Mouse (Mus musculus) CH12.LX (cell line): ENCODE results near the gene Cox6b2. TPM values are rescaled to one million over a fixed set of nuclear protein-coding genes. Genes with fewer than 3 reads are reported as not detected.

Experiments
- DNase-seq: peaks from one replicate; pipeline ENCODE4 v3.0.0-alpha.2; 2013; ENCODE audit errors: extremely low read depth
- H3K27ac ChIP-seq: 2 replicates; pipeline ENCODE4 v1.5.1; 2012; ENCODE audit warnings: low read depth, mild to moderate bottlenecking, control low read depth, moderate library complexity; ENCODE audit not compliant: insufficient read depth
- H3K27me3 ChIP-seq: replicated peaks from 2 replicates; pipeline ENCODE3; 2012; ENCODE audit warnings: inconsistent platforms
- H3K36me3 ChIP-seq, 2 experiments: replicated peaks in 1 of 2; 2 replicates each; pipeline versions ENCODE3 to v1.6.1; 2012; ENCODE audit warnings: inconsistent platforms in 1 of 2, low read length in 1 of 2, mild to moderate bottlenecking in 1 of 2, mixed read lengths in 1 of 2, moderate library complexity in 1 of 2; ENCODE audit not compliant: control insufficient read depth in 1 of 2, insufficient read depth in 1 of 2
- H3K4me1 ChIP-seq, 2 experiments: 2 replicates each; pipeline ENCODE4 v1.6.1; 2012; ENCODE audit warnings: inconsistent platforms in 1 of 2, moderate library complexity in 1 of 2; ENCODE audit not compliant: insufficient read depth in 2 of 2, control insufficient read depth in 1 of 2
- H3K4me2 ChIP-seq: 2 replicates; pipeline ENCODE4 v1.6.1; 2012; ENCODE audit warnings: low read depth, mild to moderate bottlenecking, control low read depth; ENCODE audit not compliant: poor library complexity, insufficient read depth, severe bottlenecking
- H3K4me3 ChIP-seq, 3 experiments: fragments of 150-350 bp in 1 of 3; sonication (generic) in 1 of 3; replicated peaks in 1 of 3; 2 replicates each; pipeline versions ENCODE3 to v1.5.1; 2011 to 2012; ENCODE audit warnings: low read depth in 2 of 3, low read length in 2 of 3, mild to moderate bottlenecking in 2 of 3, moderate library complexity in 2 of 3, control low read depth in 1 of 3, improper control_type of control experiment in 1 of 3, inconsistent platforms in 1 of 3, mixed read lengths in 1 of 3; ENCODE audit not compliant: poor library complexity in 1 of 3
- H3K79me2 ChIP-seq: replicated peaks from 2 replicates; pipeline ENCODE4 v1.6.1; 2012; ENCODE audit warnings: mild to moderate bottlenecking, moderate library complexity; ENCODE audit not compliant: control insufficient read depth, poor library complexity, insufficient read depth, severe bottlenecking; ENCODE audit errors: extremely low read depth
- H3K9ac ChIP-seq: 2 replicates; pipeline ENCODE4 v1.6.1; 2012; ENCODE audit warnings: low read depth, mild to moderate bottlenecking, control low read depth, moderate library complexity; ENCODE audit not compliant: insufficient read depth
- H3K9me3 ChIP-seq: replicated peaks from 2 replicates; pipeline ENCODE3; 2012; ENCODE audit warnings: low read length, inconsistent platforms, mixed read lengths
- BHLHE40 ChIP-seq: IDR thresholded peaks from 2 replicates; pipeline ENCODE4 v1.6.1; 2011; ENCODE audit warnings: mild to moderate bottlenecking, low read depth, low read length, improper control_type of control experiment
- CHD1 ChIP-seq: IDR thresholded peaks from 2 replicates; pipeline ENCODE4 v1.6.1; 2012; ENCODE audit warnings: low read depth, low read length, improper control_type of control experiment, inconsistent platforms
- CHD2 ChIP-seq: IDR thresholded peaks from 2 replicates; pipeline ENCODE4 v1.6.1; 2011; ENCODE audit warnings: low read length, improper control_type of control experiment
- CTCF ChIP-seq, 2 experiments: IDR thresholded peaks in 1 of 2; conservative IDR thresholded peaks in 1 of 2; 2 replicates each; pipeline ENCODE4 v1.5.1; 2011 to 2012; ENCODE audit warnings: low read depth in 2 of 2, low read length in 2 of 2, improper control_type of control experiment in 1 of 2, inconsistent platforms in 1 of 2, mild to moderate bottlenecking in 1 of 2, moderate library complexity in 1 of 2
- GABPA ChIP-seq: IDR thresholded peaks from 2 replicates; pipeline ENCODE4 v1.6.1; 2012; ENCODE audit warnings: low read depth, low read length, improper control_type of control experiment, inconsistent platforms; ENCODE audit not compliant: insufficient replicate concordance
- HCFC1 ChIP-seq: IDR thresholded peaks from 2 replicates; pipeline ENCODE4 v1.6.1; 2012; ENCODE audit warnings: low read depth, mild to moderate bottlenecking, inconsistent platforms, low read length, improper control_type of control experiment
- MAZ ChIP-seq: IDR thresholded peaks from 2 replicates; pipeline ENCODE4 v1.6.1; 2012; ENCODE audit warnings: low read depth, mild to moderate bottlenecking, inconsistent platforms, low read length, improper control_type of control experiment, moderate library complexity
- MEF2A ChIP-seq: IDR thresholded peaks from 2 replicates; pipeline ENCODE4 v1.6.1; 2014; ENCODE audit warnings: low read depth, mild to moderate bottlenecking, inconsistent platforms, low read length, improper control_type of control experiment, borderline replicate concordance
- MXI1 ChIP-seq: IDR thresholded peaks from 2 replicates; pipeline ENCODE4 v1.6.1; 2011; ENCODE audit warnings: mild to moderate bottlenecking, low read depth, low read length, improper control_type of control experiment
- MYC ChIP-seq: IDR thresholded peaks from 2 replicates; pipeline ENCODE4 v1.6.1; 2011; ENCODE audit warnings: low read depth, mild to moderate bottlenecking, improper control_type of control experiment, low read length
- NELFE ChIP-seq: IDR thresholded peaks from 2 replicates; pipeline ENCODE4 v1.6.1; 2011; ENCODE audit warnings: low read depth, low read length, improper control_type of control experiment
- NRF1 ChIP-seq: IDR thresholded peaks from 2 replicates; pipeline ENCODE4 v1.6.1; 2014; ENCODE audit warnings: low read depth, mild to moderate bottlenecking, inconsistent platforms, low read length, improper control_type of control experiment, moderate library complexity
- PAX5 ChIP-seq: IDR thresholded peaks from 2 replicates; pipeline ENCODE4 v1.6.1; 2012; ENCODE audit warnings: low read length, inconsistent platforms, mixed read lengths
- POLR2AphosphoS2 ChIP-seq: IDR thresholded peaks from 2 replicates; pipeline ENCODE4 v1.6.1; 2011; ENCODE audit warnings: low read depth, low read length, improper control_type of control experiment
- RAD21 ChIP-seq: IDR thresholded peaks from 2 replicates; pipeline ENCODE4 v1.6.1; 2011; ENCODE audit warnings: low read depth, mild to moderate bottlenecking, low read length, improper control_type of control experiment, moderate library complexity
- RCOR1 ChIP-seq: conservative IDR thresholded peaks from 2 replicates; pipeline ENCODE4 v1.6.1; 2012; ENCODE audit warnings: low read depth, mild to moderate bottlenecking, inconsistent platforms, low read length, improper control_type of control experiment
- SIN3A ChIP-seq: IDR thresholded peaks from 2 replicates; pipeline ENCODE4 v1.6.1; 2012; ENCODE audit warnings: low read length, improper control_type of control experiment, inconsistent platforms
- TCF12 ChIP-seq: IDR thresholded peaks from 2 replicates; pipeline ENCODE4 v1.6.1; 2014; ENCODE audit warnings: low read depth, mild to moderate bottlenecking, inconsistent platforms, low read length, improper control_type of control experiment
- UBTF ChIP-seq: IDR thresholded peaks from 2 replicates; pipeline ENCODE4 v1.6.1; 2012; ENCODE audit warnings: low read depth, mild to moderate bottlenecking, inconsistent platforms, low read length, improper control_type of control experiment, moderate library complexity
- USF2 ChIP-seq: conservative IDR thresholded peaks from 2 replicates; pipeline ENCODE4 v1.6.1; 2011; ENCODE audit warnings: low read depth, low read length, improper control_type of control experiment
- ZC3H11A ChIP-seq: IDR thresholded peaks from 2 replicates; pipeline ENCODE4 v1.6.1; 2012; ENCODE audit warnings: low read depth, mild to moderate bottlenecking, inconsistent platforms, low read length, improper control_type of control experiment
- ZMIZ1 ChIP-seq: IDR thresholded peaks from 2 replicates; pipeline ENCODE4 v1.6.1; 2012; ENCODE audit warnings: low read depth, mild to moderate bottlenecking, inconsistent platforms, low read length, improper control_type of control experiment
- ZNF384 ChIP-seq: IDR thresholded peaks from 2 replicates; pipeline ENCODE4 v1.6.1; 2012; ENCODE audit warnings: low read depth, low read length, improper control_type of control experiment, inconsistent platforms
- dilution Hi-C: fragments of 300-500 bp; cut with MboI; formaldehyde crosslinking; loops from 2 replicates; pipeline ENCODE4 v1.14.3; 2020; ENCODE audit warnings: low sequenced_read_pairs; ENCODE audit not compliant: extremely low pct_unique_long_range_greater_than_20kb, extremely low pct_ligation_motif_present
- in situ Hi-C: fragments of 300-500 bp; cut with MboI; formaldehyde crosslinking; loops from 3 replicates; pipeline ENCODE4 v1.14.3; 2019; ENCODE audit warnings: low sequenced_read_pairs, low pct_ligation_motif_present, low pct_unique_long_range_greater_than_20kb, mixed read lengths
- polyA plus RNA-seq: library from polyadenylated mRNA; unstranded; fragments of >175 nt; gene quantifications from 2 replicates; pipeline ENCODE4 v1.2.1, GENCODE M21; 2012; ENCODE audit warnings: low read depth; ENCODE audit not compliant: insufficient read length
- total RNA-seq, 2 experiments: library from RNA; depleted of rRNA; stranded (reverse); fragments of 300-350 nt in 1 of 2; fragments of >200 nt in 1 of 2; gene quantifications; 2 replicates each; pipeline ENCODE4 v1.2.3; 2012 to 2014

Cox6b2 gene
- total and polyA plus RNA-seq, 3 experiments, result not detected

- dilution Hi-C loops, result no loop called here
Observed at GRCm38 (mm10) chr7:4776131-4776530, 23.2 kb upstream of the Cox6b2 start.

GRCm38 (mm10) chr7:4771202-4771601 is 18.3 kb upstream of the Cox6b2 start, which contains the start of gene Fam71e2:
Gene Fam71e2, minus strand, starts transcription at chr7:4771302.
- dilution Hi-C loops, result no loop called here
- H3K27ac ChIP-seq, result no peak within 1 kb of the TSS
- no peak within 1 kb of the TSS for H3K4me2 ChIP-seq
- peaks cover 13% of the 10 kb centered on the region for H3K27me3 ChIP-seq
- no peaks in the 10 kb centered on the region for H3K9me3 ChIP-seq
- H3K4me1 ChIP-seq, result no peaks in the 10 kb centered on the region; a peak in 1 of 4 replicates
- no peaks in the 10 kb centered on the region for H3K79me2 ChIP-seq
- no peak for TF ChIP-seq NELFE
- no peak for TF ChIP-seq MAZ
- no peak for DNase-seq
- in situ Hi-C loops, result no loop called here
- no peak within 1 kb of the TSS for H3K9ac ChIP-seq
- H3K36me3 ChIP-seq, result no peaks in the 10 kb centered on the region
- H3K4me3 ChIP-seq, result no peak within 1 kb of the TSS

More at GRCm38 (mm10) chr7:4776131-4776530, 23.2 kb upstream of the Cox6b2 start:
- Histone ChIP-seq H3K9ac (no peak overlapping the region), H3K27ac (no peak overlapping the region), H3K4me2 (no peak overlapping the region), H3K27me3 (peaks cover 27% of the 10 kb centered on the region), H3K4me1 (peaks cover 7 to 19% of the 10 kb centered on the region in 2 experiments), H3K36me3 (no peaks in the 10 kb centered on the region), H3K79me2 (no peaks in the 10 kb centered on the region), H3K4me3 (no peak overlapping the region), H3K9me3 (no peaks in the 10 kb centered on the region)
- in situ Hi-C loops, result no loop called here
- TF ChIP-seq MAZ (no peak), POLR2AphosphoS2 (no peak), USF2 (no peak), NELFE (no peak), ZNF384 (no peak), RCOR1 (no peak), ZC3H11A (no peak), GABPA (no peak), MYC (no peak)
- DNase-seq, result no peak

- peaks cover 6% of the 10 kb centered on the region for H3K27me3 ChIP-seq
- no peak for DNase-seq
- H3K4me3 ChIP-seq, result no peak overlapping the region
- dilution Hi-C loops, result no loop called here
- in situ Hi-C loops, result no loop called here
- H3K79me2 ChIP-seq, result no peaks in the 10 kb centered on the region
- no peaks in the 10 kb centered on the region for H3K36me3 ChIP-seq
- H3K9ac ChIP-seq, result no peak overlapping the region
- H3K9me3 ChIP-seq, result no peaks in the 10 kb centered on the region
- H3K27ac ChIP-seq, result no peak overlapping the region
- no peak for TF ChIP-seq ZMIZ1
- TF ChIP-seq NRF1, result no peak
- no peak for TF ChIP-seq CHD1
- TF ChIP-seq BHLHE40, result no peak
- no peak for TF ChIP-seq MEF2A
- TF ChIP-seq MXI1, result no peak
- no peak for TF ChIP-seq MYC
- TF ChIP-seq UBTF, result no peak
- no peak for TF ChIP-seq TCF12
- no peak for TF ChIP-seq HCFC1
- TF ChIP-seq RAD21, result no peak
- no peak for TF ChIP-seq PAX5
- no peak for TF ChIP-seq CHD2
- TF ChIP-seq MAZ, result no peak
- no peak for TF ChIP-seq SIN3A
- TF ChIP-seq CTCF (conservative IDR thresholded peaks at IDR 0.05 in 1 of 2, IDR thresholded peaks at IDR 0.05 in 1 of 2; ENCODE audit: low read depth in 2 of 2, low read length in 2 of 2), result no peak
- H3K4me1 ChIP-seq, result peaks cover 0 to 3% of the 10 kb centered on the region in 2 experiments; a peak in 1 of 4 replicates
- H3K4me2 ChIP-seq, result peak overlapping the region; percentile 62; the same call in 1 of the 2 replicates
Observed at GRCm38 (mm10) chr7:4764946-4765710, 12.2 kb upstream of the Cox6b2 start.
